Mouse (Mus musculus): ENCODE measurements at regions not wholly inside any gene's neighbourhood (a gene's known extent, or its start where the extent isn't known, plus 50 kb on each side); places are given as distances from the start of the nearest gene placed in this dataset.

GRCm38 (mm10) chr10:100152821-100153220 lies 137.4 kb downstream of the Kitl start:
- intact Hi-C loops (cut with DNase I), result loop anchor here (10.0 kb wide), 1 partner anchor 138 kb away; the partner anchor contains the start of gene Kitl

- intact Hi-C loops (cut with DNase I), result loop anchor here (10.0 kb wide), 1 partner anchor 139 kb away; the partner anchor contains the start of gene Kitl
These were observed 137.9 kb downstream of the Kitl start for GRCm38 (mm10) chr10:100153311-100153710.

GRCm38 (mm10) chr10:100155566-100155965 lies 140.1 kb downstream of the Kitl start:
- intact Hi-C loops (cut with DNase I), result loop anchor here (10.0 kb wide), 1 partner anchor 141 kb away; the partner anchor contains the start of gene Kitl

GRCm38 (mm10) chr10:100159843-100160531 lies 144.6 kb downstream of the Kitl start:
- intact Hi-C loops (cut with DNase I), result loop anchor here (10.0 kb wide), 1 partner anchor 145 kb away; the partner anchor contains the start of gene Kitl

- intact Hi-C loops (cut with DNase I), result no loop called here
These were observed 145.1 kb downstream of the Kitl start for GRCm38 (mm10) chr10:100160532-100160852.

- intact Hi-C loops (cut with DNase I), result no loop called here
These were observed 145.7 kb downstream of the Kitl start for GRCm38 (mm10) chr10:100161117-100161516.

- intact Hi-C loops (cut with DNase I), result no loop called here
These were observed 149.1 kb downstream of the Kitl start for GRCm38 (mm10) chr10:100164526-100164925.

GRCm38 (mm10) chr10:100170836-100171235 lies 155.4 kb downstream of the Kitl start:
- intact Hi-C loops (cut with DNase I), result loop anchor here (2.0 to 5.0 kb wide), 2 partner anchors 154 to 530 kb away; partner anchors contain the start of gene Kitl

- intact Hi-C loops (cut with DNase I), result loop anchor here (10.0 kb wide), 1 partner anchor 257 kb away; no protein-coding TSS in a partner anchor
These were observed 137.8 kb upstream of the Gm4301 start for GRCm38 (mm10) chr10:100197673-100198072.

- intact Hi-C loops (cut with DNase I), result loop anchor here (10.0 kb wide), 1 partner anchor 256 kb away; no protein-coding TSS in a partner anchor
These were observed 136.3 kb upstream of the Gm4301 start for GRCm38 (mm10) chr10:100199090-100199690.

- intact Hi-C loops (cut with DNase I), result no loop called here
These were observed 135.0 kb upstream of the Gm4301 start for GRCm38 (mm10) chr10:100200431-100200830.

GRCm38 (mm10) chr10:100206617-100207530 lies 128.6 kb upstream of the Gm4301 start:
- intact Hi-C loops (cut with DNase I), result no loop called here

GRCm38 (mm10) chr10:100210684-100211083 lies 124.8 kb upstream of the Gm4301 start:
- intact Hi-C loops (cut with DNase I), result no loop called here

- intact Hi-C loops (cut with DNase I), result no loop called here
These were observed 110.9 kb upstream of the Gm4301 start for GRCm38 (mm10) chr10:100224459-100225097.

GRCm38 (mm10) chr10:100259235-100259900 lies 76.1 kb upstream of the Gm4301 start:
- intact Hi-C loops (cut with DNase I), result no loop called here

GRCm38 (mm10) chr10:100263447-100263846 lies 72.0 kb upstream of the Gm4301 start:
- intact Hi-C loops (cut with DNase I), result no loop called here

GRCm38 (mm10) chr10:100264066-100264465 lies 71.4 kb upstream of the Gm4301 start:
- intact Hi-C loops (cut with DNase I), result no loop called here

- intact Hi-C loops (cut with DNase I), result no loop called here
These were observed 53.0 kb upstream of the Gm4301 start for GRCm38 (mm10) chr10:100282471-100282870.

Measured in adrenal gland (tissue).